Mouse (Mus musculus): ENCODE data around the gene Grn.
"Not testable (repeated sequence)": the region's sequence is repeated elsewhere in the genome, so short reads cannot be mapped to it uniquely, and the experiment has no call there.

The Grn gene

GRCm38 (mm10) chr11:102400513-102401084 is 29.5 kb upstream of the Grn start:
- no peak for DNase-seq (ENCODE audit: extremely low read depth, low read depth)

- DNase-seq (ENCODE audit: extremely low read depth, low read depth), result no peak
Observed at GRCm38 (mm10) chr11:102401898-102402500, 28.1 kb upstream of the Grn start.

- no peak for DNase-seq (ENCODE audit: extremely low read depth, low read depth)
Observed at GRCm38 (mm10) chr11:102403657-102404056, 26.5 kb upstream of the Grn start.

DNA sequence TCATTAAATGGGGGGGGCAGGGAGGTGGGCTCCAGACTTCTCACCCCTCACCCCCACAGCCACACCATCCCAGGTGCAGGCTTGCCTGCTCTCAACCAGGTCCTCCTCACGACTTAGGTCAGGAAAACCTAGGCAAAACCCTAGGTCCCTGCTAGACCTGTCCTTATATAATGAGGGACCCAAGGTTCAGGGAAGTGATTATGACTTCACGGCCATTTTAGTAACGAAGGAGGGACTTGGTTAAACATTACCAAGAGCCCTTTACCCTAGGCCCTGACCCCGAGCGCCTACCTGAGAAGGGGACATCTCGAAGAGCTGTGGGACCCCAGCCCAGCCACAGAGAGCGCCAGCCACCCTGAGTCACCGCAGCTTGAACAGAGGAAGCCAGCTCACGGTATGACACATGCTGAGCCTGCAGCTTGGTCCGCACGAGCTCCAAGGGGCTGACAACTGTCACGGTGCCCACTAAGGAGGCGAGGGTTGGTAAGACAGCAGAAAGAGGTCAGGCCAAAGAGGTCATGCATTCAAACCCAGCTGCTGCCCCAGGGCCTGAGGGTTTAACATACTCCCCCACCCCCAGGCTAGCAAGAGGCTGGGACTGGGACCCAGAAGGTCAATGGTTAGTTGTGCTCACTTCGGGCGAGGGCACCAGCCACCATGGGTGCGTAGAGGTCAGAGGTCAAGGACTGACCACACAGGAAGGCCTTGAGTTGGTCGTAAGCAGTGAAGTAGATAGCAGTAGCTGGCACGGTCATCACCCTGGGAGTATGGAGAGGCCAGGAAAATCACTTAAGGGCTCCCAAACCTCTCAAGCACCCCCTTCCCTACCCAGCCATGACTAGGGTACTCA is 25.7 kb upstream of the Grn start:
- DNase-seq (ENCODE audit: extremely low read depth, low read depth), result no peak

GRCm38 (mm10) chr11:102405544-102406285 is 24.4 kb upstream of the Grn start:
- no peak for DNase-seq (ENCODE audit: extremely low read depth, low read depth)

- no peak for DNase-seq (ENCODE audit: extremely low read depth, low read depth)
Observed at GRCm38 (mm10) chr11:102406401-102406800, 23.7 kb upstream of the Grn start.

DNA sequence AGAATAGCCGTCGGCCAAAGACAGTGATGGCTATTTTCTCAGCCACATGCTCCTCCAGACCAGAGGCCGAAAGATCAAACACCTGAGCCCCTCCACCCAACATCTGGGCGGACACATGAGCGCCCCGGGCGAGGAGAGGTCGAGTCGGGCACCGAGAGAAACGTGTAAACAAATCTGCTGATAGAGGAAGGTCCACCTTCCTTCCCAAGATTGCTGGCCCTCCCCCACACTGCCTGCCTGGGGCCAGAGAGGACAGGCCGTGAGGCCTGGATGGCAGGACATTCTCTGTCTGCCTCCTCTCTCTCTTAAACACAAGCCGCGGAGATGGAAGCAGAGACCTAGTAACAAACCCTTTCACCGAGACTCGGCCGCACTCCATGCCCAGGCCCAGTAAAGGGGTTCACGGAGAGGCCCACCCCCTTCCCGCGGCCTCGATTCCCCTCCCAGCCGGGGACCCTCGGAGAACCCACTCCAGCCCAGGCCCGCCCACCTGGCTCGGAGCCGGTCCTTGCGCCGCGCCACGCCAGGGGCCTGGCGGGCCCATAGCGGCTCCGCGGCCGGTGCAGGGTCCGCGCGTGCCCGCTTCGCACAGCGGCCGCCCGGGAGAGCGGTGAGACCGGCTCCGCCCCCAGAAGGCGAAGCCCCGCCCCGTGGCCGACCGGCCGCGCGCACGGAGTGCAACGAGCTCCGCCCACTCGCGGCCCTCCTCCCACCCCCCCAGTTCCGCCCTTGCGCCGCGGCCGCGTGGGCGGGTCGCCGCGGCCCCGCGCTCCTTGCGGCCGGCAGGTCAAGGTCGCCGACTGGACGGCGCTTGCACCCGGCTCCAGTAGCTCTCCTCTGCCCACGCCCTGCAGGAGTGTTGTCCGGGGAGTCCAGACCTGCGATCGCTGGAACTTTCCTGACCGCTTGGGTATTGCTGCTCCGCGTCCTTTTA is 22.9 kb upstream of the Grn start:
- no peak for DNase-seq (ENCODE audit: extremely low read depth, low read depth)

DNA sequence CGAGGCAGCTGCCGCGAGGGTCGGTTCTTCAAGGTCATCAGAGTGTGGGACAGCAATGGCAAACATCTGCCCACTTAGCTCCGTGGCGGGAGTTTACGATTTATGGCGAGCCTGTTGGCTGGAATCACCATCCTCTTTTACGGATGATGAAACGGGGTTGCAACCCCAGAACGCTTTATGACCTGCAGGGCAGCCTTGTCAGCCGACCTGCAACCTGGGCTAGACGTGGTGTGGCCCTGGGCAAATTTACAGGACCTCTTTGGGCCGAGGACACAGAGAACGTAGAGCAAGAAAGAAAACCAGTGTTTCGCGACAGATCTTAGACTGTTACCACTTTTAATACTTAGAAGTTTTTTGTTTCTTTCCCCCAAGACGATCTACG is 22.3 kb upstream of the Grn start, which contains the start of gene Slc25a39:
Gene Slc25a39 (minus strand): TSS at position 113 of the 382 bp plus-strand sequence.
- no peak for DNase-seq (ENCODE audit: extremely low read depth, low read depth)

DNA sequence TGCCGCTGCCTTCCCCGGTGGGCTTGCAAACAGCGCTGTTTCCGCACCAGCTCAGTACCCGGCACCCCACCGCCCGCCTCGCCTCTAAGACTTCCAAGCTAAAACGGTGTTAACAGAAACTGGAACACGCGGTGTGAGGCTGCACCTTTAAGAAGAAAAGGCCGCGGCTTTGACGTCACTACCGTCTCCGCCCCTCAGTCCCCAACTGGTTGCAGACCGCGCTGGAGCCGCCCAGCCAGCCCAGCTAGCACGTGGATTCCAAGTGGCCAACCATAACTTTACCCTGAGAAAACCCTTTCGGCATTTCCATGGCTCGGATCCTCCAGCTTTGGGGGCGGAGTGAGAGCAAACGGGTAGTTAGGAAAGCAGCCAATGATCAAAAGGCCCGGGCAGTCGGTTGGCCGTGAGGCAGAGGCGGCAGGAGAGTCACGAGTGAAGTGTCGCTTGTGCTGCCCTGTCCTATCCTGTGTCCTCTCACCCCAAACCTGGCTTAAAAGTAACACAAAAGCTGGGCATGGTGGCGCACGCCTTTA is 21.7 kb upstream of the Grn start:
- peak; percentile 98 for DNase-seq (ENCODE audit: extremely low read depth, low read depth)

- no peak for DNase-seq (ENCODE audit: extremely low read depth, low read depth)
Observed at GRCm38 (mm10) chr11:102408888-102409794, 21.0 kb upstream of the Grn start.

DNA sequence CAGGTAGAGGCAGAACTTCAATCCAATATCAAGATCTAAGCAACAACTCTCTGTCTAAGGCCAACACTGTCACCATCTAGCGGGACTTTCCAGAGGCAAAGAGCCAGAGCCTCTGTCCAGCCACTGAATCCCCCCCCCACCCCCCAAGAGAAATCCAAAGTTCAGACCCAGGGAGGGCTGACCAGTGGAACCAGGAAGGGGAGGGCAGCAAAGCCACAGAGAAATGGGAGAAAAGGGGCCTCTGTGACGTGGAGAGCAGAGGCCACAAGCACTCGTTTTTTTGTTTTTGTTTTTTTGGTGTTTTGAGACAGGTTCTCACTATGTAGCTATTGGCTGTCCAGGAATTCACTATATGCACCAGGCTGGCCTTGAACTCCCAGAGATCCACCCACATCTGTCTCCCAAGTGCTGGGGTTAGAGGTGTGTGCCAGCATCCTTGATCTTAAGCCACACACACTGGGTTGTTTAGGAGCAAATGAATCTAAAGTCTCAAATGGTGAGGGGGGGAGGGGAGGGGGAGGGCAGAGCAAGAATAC is 20.3 kb upstream of the Grn start:
- no peak for DNase-seq (ENCODE audit: extremely low read depth, low read depth)

DNA sequence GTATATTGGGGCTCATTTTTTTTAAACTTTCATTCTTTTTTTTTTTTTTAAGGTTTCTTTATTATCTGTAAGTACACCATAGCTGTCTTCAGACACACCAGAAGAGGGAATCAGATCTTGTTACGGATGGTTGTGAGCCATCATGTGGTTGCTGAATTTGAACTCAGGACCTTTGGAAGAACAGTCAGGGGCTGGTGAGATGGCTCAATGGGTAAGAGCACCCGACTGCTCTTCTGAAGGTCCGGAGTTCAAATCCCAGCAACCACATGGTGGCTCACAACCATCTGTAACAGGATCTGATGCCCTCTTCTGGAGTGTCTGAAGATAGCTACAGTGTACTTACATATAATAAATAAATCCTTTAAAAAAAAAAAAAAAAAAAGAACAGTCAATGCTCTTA is 19.8 kb upstream of the Grn start:
- DNase-seq (ENCODE audit: extremely low read depth, low read depth), result not testable (repeated sequence)

DNA sequence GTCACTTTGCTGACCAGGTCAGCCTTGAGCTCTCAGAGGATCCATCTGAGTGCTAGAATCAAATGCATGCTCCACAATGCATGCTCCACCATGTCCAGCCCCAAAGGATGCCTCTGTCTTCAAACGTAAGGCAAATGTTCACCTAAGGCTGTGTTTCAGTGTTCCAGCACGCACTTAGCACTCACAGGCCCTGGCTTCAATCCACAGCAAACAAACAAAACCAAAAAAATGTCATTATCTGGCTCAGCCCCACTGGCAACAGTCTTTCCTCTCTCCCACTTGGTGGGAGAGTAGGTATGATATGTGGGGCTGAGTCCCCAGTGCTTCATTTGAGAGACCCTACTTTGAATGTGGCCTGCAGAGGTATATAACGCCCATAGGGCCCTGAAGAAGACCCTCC is 19.1 kb upstream of the Grn start:
- DNase-seq (ENCODE audit: extremely low read depth, low read depth), result no peak

GRCm38 (mm10) chr11:102411704-102412103 is 18.4 kb upstream of the Grn start:
- peak; percentile 74 for DNase-seq (ENCODE audit: extremely low read depth, low read depth)

GRCm38 (mm10) chr11:102413059-102413458 is 17.1 kb upstream of the Grn start:
- DNase-seq (ENCODE audit: extremely low read depth, low read depth), result no peak

DNA sequence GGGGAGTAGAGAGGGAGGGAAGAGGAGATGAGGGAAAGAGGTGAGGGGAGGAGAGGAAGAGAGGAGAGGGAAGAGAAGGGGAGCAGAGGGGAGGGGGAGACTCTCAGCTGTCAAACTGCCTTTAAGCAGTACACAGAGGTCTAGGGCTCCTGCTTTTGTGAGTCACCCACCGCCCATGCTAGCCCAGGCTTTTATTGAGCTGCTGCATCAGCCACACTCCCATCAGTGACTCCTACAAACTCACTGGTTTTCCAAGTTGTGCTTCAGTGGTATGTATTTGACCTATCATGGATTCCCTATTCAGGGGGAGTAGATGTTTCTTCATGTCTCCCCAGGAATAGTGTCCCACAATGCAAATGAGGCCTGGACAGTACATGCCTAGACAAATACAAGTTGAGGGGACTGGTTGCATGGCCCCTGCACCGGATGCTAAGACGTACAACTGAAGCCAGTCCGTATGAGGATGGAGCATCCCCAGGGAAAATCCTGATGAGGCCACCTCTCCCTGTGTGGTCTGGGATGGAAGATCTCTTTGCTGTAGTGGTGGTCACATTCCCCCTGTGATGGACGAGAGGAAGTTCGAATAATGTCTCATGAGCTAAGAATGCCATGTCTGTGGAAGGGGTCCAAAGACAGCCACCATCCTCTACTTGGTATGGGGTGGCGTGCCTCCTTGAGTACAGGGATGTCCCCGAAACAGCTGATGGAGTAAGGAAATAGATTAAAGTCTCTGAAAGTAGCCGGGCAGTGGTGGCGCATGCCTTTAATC is 14.9 kb upstream of the Grn start:
- DNase-seq (ENCODE audit: extremely low read depth, low read depth), result no peak

DNA sequence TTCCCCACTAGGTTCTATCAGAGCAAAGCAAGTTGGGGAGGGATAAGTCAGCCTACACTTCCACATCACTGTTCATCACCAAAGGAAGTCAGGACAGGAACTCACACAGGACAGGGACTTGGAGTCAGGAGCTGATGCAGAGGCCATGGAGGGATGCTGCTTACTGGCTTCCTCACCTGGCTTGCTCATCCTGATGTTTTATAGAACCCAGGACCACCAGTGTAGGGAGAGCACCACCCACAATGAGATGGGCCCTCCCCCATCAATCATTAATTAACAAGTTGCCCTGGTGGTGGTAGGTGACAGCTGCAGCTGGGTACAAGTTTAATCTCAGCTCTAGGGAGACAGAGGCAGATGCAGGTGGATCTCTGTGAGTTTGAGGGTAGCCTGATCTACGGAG is 13.0 kb upstream of the Grn start:
- no peak for DNase-seq (ENCODE audit: extremely low read depth, low read depth)

DNA sequence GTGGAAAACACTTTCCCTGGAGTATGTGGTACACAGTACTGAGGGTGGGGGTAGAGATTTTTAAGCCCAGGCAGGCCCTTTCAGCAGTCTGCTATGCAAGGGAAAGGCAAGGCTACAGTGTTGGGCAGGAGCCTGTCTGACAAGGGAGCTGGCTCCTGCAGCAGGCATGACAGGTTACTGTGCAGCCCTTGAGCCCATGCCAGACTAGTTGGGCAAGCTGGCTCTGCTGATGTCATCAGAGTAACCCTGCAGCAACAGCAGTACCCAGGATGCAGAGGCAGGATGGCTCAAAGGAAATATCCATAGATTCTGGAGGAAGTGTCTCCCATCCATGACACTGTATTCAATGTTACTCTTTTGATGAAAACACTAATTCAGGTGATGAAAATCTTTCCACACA is 11.2 kb upstream of the Grn start:
- DNase-seq (ENCODE audit: extremely low read depth, low read depth), result no peak

Data from MEL-GATA-1-ER (cell line).